Mouse (Mus musculus): ENCODE measurements at regions not wholly inside any gene's neighbourhood (a gene's known extent, or its start where the extent isn't known, plus 50 kb on each side); places are given as distances from the start of the nearest gene placed in this dataset.

DNA sequence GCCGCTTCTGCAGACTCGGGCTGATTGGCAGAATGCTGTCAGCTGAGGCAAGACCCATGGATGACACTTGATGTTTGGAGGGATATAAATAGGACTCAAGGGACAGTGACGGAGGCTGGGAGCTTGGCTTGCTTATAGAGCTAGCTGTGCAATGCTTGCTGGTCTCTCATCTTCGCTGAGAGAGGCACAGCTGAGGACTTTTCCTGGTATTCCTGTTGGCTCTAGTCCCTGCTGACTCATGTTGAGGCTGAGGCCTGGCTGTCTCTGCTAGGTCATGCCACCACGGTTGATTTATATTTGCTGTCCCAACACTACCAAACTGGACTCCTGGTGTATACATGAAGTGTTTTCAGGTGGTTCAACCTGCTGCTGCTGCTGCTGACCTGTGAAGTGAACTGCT, 419.6 kb upstream of the Meis1 start:
- TF ChIP-seq CTCF (IDR thresholded peaks at IDR 0.05; ENCODE audit: control insufficient read depth, insufficient read depth, low read length), result no peak
- no peak for TF ChIP-seq POLR2A (IDR thresholded peaks at IDR 0.05; ENCODE audit: borderline replicate concordance, control insufficient read depth, low read depth, low read length)
